Mouse (Mus musculus): ENCODE measurements at regions not wholly inside any gene's neighbourhood (a gene's known extent, or its start where the extent isn't known, plus 50 kb on each side); places are given as distances from the start of the nearest gene placed in this dataset.
A peak's percentile ranks its signal among the peaks of the same experiment; 100 is the strongest.

- no peak for DNase-seq (ENCODE audit: low spot score)
These were observed 733.5 kb downstream of the Fam19a2 start for GRCm38 (mm10) chr10:123997260-123997659.

- DNase-seq (ENCODE audit: low spot score) = no peak
These were observed 735.2 kb downstream of the Fam19a2 start for GRCm38 (mm10) chr10:123998959-123999358.

- peak; percentile 65 for DNase-seq (ENCODE audit: low spot score)
These were observed 781.2 kb downstream of the Fam19a2 start for GRCm38 (mm10) chr10:124045031-124045430.

- peak; percentile 55 for DNase-seq (ENCODE audit: low spot score)
These were observed 782.0 kb downstream of the Fam19a2 start for GRCm38 (mm10) chr10:124045791-124046190.

GRCm38 (mm10) chr10:124082756-124083155 is 819.0 kb downstream of the Fam19a2 start:
- DNase-seq (ENCODE audit: low spot score) = no peak

- DNase-seq (ENCODE audit: low spot score) = peak; percentile 33
These were observed 826.8 kb downstream of the Fam19a2 start for GRCm38 (mm10) chr10:124090547-124090946.

GRCm38 (mm10) chr10:124091364-124091763 is 827.6 kb downstream of the Fam19a2 start:
- DNase-seq (ENCODE audit: low spot score) = peak; percentile 31

- no peak for DNase-seq (ENCODE audit: low spot score)
These were observed 855.8 kb downstream of the Fam19a2 start for GRCm38 (mm10) chr10:124119585-124119984.

GRCm38 (mm10) chr10:124138456-124138855 is 874.7 kb downstream of the Fam19a2 start:
- no peak for DNase-seq (ENCODE audit: low spot score)

GRCm38 (mm10) chr10:124142336-124142735 is 878.5 kb downstream of the Fam19a2 start:
- no peak for DNase-seq (ENCODE audit: low spot score)

GRCm38 (mm10) chr10:124146751-124147469 is 883.1 kb downstream of the Fam19a2 start:
- no peak for DNase-seq (ENCODE audit: low spot score)

- DNase-seq (ENCODE audit: low spot score) = peak; percentile 80
These were observed 899.6 kb downstream of the Fam19a2 start for GRCm38 (mm10) chr10:124163441-124163840.

- peak; percentile 21 for DNase-seq (ENCODE audit: low spot score)
These were observed 911.8 kb downstream of the Fam19a2 start for GRCm38 (mm10) chr10:124175598-124175997.

- no peak for DNase-seq (ENCODE audit: low spot score)
These were observed 944.5 kb downstream of the Fam19a2 start for GRCm38 (mm10) chr10:124208317-124208716.

GRCm38 (mm10) chr10:124219461-124219860 is 955.7 kb downstream of the Fam19a2 start:
- no peak for DNase-seq (ENCODE audit: low spot score)

- no peak for DNase-seq (ENCODE audit: low spot score)
These were observed 958.3 kb downstream of the Fam19a2 start for GRCm38 (mm10) chr10:124222068-124222467.

GRCm38 (mm10) chr10:124227061-124227460 is 963.3 kb downstream of the Fam19a2 start:
- no peak for DNase-seq (ENCODE audit: low spot score)

GRCm38 (mm10) chr10:124249358-124249757 is 985.6 kb downstream of the Fam19a2 start:
- no peak for DNase-seq (ENCODE audit: low spot score)

GRCm38 (mm10) chr10:124250004-124250403 is 986.2 kb downstream of the Fam19a2 start:
- no peak for DNase-seq (ENCODE audit: low spot score)

GRCm38 (mm10) chr10:124288301-124288995 is 1024.7 kb downstream of the Fam19a2 start:
- peak; percentile 8 for DNase-seq (ENCODE audit: low spot score)

- no peak for DNase-seq (ENCODE audit: low spot score)
These were observed 1033.4 kb downstream of the Fam19a2 start for GRCm38 (mm10) chr10:124297198-124297677.

GRCm38 (mm10) chr10:124304683-124305082 is 1040.9 kb downstream of the Fam19a2 start:
- DNase-seq (ENCODE audit: low spot score) = no peak

- no peak for DNase-seq (ENCODE audit: low spot score)
These were observed 1041.8 kb downstream of the Fam19a2 start for GRCm38 (mm10) chr10:124305644-124306043.

Data from retina, embryonic 14.5 days (tissue).